Mouse (Mus musculus) thymus, postnatal 10 days (tissue): ENCODE data around the gene Rasal1.

ENCODE experiments used
- DNase-seq, 2 experiments: peaks; one replicate each; pipeline ENCODE4 v3.0.0; 2021; ENCODE audit warnings: low spot score in 2 of 2

Rasal1 gene

DNA sequence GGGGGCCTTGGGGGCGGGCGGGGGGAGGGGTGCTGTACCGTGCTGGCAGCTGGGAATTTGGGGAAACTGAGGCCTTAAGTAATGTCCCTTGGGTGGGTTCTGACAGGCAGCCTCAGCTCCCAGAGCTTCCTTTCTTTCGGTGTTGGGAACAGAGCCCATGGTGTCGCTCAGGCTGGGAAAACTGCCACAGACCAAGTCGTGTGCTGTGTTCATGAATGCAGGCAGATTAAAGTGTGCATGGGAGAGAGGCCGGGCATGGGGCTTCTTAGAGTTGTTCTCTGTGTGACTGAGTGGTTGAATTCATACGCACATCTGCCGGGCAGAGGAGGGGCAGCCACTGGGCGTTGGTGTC lies 26.8 kb upstream of the Rasal1 start:
- no peak for DNase-seq

DNA sequence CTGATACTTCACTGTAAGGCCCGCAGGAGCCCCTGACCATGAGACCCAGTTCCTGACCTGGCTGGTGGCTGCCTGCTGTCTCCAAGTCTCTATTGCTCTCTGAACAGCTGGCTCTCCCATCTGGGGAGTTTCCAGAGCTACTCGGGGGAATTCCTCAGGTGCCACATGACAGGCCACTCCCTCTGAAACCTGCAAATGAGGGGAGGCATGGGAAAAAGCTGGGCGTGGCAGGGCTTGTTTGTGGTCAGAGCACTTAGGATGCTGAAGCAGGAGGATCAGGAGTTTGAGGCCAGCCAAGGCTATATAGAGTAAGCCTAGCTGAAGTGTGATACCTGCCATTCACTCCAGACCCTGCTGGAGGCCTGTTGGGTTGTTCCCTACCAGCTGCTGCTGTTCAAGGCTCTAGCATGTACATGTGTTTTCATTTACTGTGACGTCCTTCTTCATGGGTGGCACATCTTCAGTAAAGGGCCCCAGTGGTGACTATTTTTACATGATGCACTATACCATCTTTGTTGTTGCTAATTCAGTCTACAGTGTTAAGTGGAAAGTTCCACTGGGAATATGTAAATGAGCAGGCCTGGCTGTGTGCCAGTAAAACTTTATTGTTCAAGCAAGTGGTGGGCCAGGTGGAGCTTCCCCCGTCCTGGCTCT lies 26.3 kb upstream of the Rasal1 start:
- no peak for DNase-seq

DNA sequence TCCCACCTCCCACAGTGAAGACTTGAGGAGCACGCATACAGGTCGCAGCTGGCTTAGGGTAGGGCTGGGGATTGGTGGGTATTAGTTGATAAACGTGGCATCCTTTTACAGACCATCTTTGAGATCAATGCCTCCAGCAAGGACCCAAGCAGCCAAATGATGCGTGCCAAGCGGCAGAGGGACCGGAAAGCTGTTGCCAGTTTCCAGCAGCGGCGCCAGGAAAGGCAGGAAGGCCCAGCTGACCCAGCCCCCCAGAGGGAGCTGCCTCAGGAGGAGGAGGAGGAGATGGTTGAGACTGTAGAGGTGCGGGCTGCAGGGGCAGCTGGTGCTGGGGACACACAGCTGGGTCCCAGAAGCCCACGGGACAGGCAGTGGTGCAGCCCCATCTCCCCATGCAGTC lies 24.2 kb upstream of the Rasal1 start:
- DNase-seq = no peak

GRCm38 (mm10) chr5:120626399-120626798 lies 22.2 kb upstream of the Rasal1 start:
- no peak for DNase-seq

DNA sequence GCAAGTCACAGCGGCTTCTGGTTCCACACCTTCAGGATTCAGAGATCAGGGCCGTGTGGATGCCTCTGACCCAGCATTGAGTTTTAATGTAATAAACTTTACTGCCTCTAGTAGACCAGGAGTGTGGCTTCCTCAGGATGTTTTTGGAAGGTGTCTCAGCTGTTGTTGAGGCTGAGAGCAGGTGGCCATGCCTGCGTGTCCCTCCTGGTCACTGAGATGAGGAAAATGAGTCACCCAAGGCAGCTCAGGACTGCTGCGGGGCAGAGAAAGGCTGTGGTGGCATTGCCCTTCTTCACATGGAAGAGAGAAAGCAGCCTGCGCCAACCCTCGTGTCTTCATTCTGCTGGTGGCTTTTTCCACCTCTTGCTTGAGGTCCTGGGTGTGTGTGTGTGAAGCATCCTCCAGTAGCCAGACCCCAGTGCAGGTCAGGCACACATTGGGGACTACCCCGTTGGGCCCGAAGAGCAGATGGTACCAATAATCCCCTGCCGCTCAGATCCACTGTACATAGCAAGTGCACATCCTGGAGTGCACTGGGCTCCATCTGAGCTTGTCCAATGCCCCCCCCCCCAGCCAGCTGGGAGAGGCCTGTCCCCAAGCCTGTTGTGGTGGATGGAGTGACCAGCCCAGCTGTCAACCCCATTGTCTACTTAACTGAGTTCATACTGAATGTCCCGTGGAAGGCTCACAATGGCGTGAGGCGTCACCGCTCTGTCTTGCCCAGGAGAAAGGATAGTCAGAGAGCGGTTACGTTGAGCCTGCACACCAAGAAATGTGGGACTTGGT lies 20.9 kb upstream of the Rasal1 start:
- DNase-seq = no peak

- no peak for DNase-seq
Observed at GRCm38 (mm10) chr5:120628624-120629023, 20.0 kb upstream of the Rasal1 start.

DNA sequence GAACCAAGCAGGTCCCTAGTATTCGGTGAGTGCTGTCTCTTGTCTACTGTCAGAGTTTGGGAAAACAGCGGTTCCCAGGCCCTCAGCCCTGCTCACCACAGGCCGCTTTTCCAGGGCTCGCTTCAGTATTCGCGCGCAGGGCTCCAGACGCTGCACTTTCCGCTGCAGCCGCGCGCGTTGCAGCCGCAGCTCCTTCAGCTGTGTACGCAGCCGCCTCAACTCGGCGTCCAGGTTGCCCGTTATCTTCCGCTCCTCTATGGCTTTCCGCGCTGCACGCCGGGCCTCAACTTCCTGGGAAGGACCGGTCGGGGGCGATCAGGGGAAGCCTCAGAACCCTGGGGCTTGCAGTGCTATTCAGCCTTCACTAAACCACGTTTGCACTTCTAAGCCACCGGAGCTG lies 17.5 kb upstream of the Rasal1 start:
- DNase-seq = peak in 1 of 2 experiments; percentile 49

DNA sequence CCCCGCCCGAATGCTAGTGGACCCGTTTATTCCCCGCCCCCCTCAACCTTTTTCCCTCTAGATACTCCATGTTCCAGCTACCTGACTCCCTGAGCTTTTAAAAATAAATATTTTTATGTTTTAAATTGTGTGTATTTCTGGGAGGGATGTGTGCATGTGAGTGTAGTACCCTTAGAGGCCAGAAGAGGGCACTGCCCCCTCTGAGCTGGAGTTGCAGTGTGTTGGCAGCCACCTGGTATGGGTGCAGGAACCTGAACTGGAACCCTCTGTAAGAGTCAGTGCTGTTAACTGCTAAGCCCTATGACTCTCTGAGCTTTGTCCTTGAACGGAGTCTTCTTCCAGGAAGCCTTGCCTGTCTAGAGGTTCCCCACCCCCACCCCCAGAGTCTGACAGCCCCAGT lies 16.7 kb upstream of the Rasal1 start:
- no peak for DNase-seq

DNA sequence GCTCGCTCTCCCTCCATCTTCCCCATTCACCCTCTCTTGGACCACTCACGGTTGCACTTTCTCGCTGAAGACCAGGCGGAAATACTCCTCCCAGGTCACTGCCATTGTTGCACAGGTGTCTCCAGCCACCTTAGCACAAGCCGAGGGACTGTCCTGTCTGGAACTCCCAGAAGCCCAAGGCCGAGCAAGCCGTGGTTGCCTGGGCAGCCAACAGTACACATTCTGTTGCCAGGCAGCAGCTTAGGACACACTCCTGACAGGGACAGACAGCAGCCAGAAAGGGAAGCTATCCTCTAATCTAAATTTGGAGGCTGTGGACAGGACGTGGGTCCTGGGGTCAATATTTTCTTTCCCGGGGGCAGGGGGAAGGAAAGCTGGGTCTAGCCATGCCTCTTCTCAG lies 14.5 kb upstream of the Rasal1 start, which contains the start of gene Cfap73:
TSS of gene Cfap73 (minus strand) at position 105 of the 400 bp plus-strand sequence.
- no peak for DNase-seq

GRCm38 (mm10) chr5:120634860-120635259 lies 13.8 kb upstream of the Rasal1 start:
- no peak for DNase-seq

GRCm38 (mm10) chr5:120635633-120636032 lies 13.0 kb upstream of the Rasal1 start:
- no peak for DNase-seq

GRCm38 (mm10) chr5:120640094-120640493 lies 8.5 kb upstream of the Rasal1 start:
- no peak for DNase-seq

DNA sequence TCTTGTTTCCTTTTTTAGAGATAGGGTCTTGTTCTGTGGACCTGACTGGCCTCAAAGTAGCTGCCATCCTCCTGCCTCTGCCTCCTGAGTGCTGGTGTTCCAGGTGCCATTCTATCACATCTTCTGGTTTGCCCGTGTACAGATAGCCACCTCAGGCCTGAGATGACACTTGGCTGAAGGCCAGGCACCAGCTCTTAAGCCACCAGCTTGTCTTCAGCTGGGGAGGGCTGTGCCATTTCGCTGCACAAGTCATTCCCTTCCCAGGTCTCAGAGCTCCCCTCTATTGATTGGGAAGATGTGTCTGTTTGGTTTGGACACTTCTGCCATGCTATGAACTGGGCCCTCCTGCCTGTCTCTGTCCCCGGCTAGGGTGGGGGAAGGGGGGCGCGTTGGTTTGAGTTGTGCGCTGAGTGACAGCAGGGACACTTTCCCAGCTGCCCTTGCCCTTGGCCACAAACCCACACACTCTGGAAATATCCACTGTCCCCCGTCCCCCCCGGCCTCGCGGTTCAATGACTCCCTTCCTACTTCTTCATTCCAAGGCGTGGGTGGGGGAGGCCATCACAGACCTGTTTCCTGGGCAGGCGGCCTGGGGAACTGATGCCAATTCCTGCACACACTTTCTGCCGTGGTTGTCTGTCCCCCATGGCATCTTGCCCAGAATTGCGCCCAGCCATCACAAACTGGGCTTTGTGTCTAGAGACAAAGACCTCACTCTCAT lies 5.1 kb upstream of the Rasal1 start:
- DNase-seq = no peak

DNA sequence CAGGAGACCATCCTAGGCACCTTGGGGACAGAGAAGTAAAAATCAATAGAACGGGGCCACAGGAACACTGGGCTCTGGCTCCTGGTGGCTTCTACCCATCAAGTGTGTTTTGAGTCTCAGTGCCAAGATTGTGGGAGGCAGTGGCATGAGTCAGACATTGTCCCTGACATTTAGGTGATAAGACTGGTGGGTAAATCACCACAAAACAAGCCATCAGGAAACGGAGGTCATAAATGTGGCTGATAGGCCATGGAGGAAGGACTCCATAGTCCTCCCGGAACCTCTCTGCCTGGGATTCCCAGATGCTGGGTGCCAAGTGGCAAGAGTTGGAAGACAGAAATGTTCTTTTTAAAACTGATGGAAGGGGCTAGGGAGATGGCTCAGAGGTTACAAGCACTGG lies 4.4 kb upstream of the Rasal1 start:
- DNase-seq = no peak

DNA sequence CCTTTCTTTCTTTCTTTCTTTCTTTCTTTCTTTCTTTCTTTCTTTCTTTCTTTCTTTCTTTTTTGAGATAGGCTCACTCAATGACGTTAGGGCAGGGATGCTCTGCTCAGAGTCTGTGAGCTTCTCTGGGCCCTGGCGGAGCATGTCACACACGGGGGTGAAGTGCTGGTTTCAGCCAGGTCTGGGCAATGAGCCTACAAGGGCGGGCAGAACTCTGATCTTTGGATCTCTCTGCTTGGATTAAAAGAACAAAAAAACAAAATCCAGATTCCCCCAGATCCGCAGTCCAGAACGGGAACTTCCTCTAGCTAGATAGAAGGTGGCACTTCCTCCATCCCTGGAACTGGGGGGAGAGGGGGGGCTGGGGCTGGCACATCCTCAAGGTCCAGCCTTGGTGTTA lies 2.8 kb upstream of the Rasal1 start:
- DNase-seq = no peak

- no peak for DNase-seq
Observed at GRCm38 (mm10) chr5:120647361-120647760, 1.3 kb upstream of the Rasal1 start.

DNA sequence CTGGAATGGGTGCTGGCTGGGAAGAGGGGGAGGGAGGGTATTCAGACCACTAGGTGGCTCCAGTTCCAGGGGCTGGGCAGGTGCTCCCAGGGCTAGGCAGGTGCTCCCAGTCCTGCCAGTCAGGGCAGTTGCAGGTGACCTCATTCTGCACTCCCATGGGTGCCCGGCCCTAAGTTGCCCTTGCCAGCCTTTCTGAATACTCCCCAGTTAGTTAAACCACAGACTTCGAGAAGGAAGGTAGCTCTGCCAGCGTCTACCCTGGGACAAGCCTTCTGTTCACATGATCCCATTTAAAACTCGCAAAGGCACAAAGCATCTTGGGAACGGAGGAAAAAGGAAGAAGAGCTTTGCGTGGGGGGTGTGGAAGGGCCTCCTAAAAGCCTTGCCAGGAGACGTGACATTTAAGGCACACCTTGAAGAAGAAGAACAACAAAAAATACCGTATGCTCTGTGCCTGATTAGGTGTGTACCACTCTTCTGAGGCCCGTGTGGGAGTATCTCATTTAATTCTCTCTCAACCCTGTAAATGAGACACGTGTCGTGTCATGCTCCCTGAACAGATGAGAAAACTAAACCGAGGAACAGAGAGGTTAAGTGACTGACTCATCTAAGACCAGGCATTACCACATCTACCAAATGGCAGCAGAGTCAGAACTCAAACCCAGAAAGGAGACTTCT lies 659 bp upstream of the Rasal1 start:
- peak; percentile 40 to 42 for DNase-seq

GRCm38 (mm10) chr5:120649374-120649933 lies 842 bp downstream of the Rasal1 start:
- peak; percentile 57 to 62 for DNase-seq

GRCm38 (mm10) chr5:120649938-120650337 lies 1.3 kb downstream of the Rasal1 start:
- peak in 1 of 2 experiments; percentile 31 for DNase-seq

DNA sequence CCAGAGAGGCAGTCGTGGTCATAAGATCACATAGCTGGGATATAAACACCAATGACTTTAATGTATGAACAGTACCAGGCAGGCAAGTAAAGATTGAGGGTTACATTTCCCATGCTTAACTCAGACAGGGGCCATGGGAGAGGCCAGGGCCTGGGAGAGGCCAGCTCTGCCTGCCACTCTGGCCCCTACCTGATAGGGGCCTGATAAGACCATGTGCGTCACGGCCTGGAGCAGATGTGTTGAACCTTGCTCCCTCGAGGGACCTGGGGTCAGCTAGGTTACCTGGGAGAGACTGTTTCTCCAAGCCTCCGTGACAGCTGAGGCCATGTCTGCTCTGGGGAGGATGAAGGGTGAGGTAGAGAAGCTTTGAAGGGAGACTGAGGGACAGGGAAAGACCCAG lies 2.6 kb downstream of the Rasal1 start:
- no peak for DNase-seq

- DNase-seq = no peak
Observed at GRCm38 (mm10) chr5:120652915-120653701, 4.5 kb downstream of the Rasal1 start.
